Mouse (Mus musculus): ENCODE data around the gene Fam135a.

- TF ChIP-seq E2F4 (IDR thresholded peaks at IDR 0.05; ENCODE audit: borderline replicate concordance, low read depth, low read length) (no peak), ZNF384 (IDR thresholded peaks at IDR 0.05; ENCODE audit: low read depth, low read length) (no peak), CTCF (IDR thresholded peaks at IDR 0.05 in 2 of 3, conservative IDR thresholded peaks at IDR 0.05 in 1 of 3; ENCODE audit: control insufficient read depth in 1 of 3, insufficient read depth in 1 of 3, low read depth in 2 of 3, low read length in 3 of 3, poor library complexity in 1 of 3, severe bottlenecking in 1 of 3) (no peak), TBP (IDR thresholded peaks at IDR 0.05; ENCODE audit: low read depth, low read length) (no peak), NRF1 (IDR thresholded peaks at IDR 0.05; ENCODE audit: insufficient read depth, low read depth, low read length, poor library complexity, severe bottlenecking) (no peak), MAX (IDR thresholded peaks at IDR 0.05; ENCODE audit: low read length) (no peak), GATA1 (IDR thresholded peaks at IDR 0.05; ENCODE audit: low read depth, low read length) (no peak), POLR2AphosphoS2 (IDR thresholded peaks at IDR 0.05; ENCODE audit: low read length) (no peak), MYB (IDR thresholded peaks at IDR 0.05; ENCODE audit: low read depth, low read length) (no peak), GABPA (IDR thresholded peaks at IDR 0.05; ENCODE audit: low read depth, low read length) (no peak)
These were observed 33.4 kb downstream of the Fam135a start for GRCm38 (mm10) chr1:24066706-24067105.
